In genomic region chr9:72968349-72969061, GRCm38 (mm10) we compare ENCODE assay signal across 9 mouse cellular contexts. TPM values are rescaled to one million over a fixed set of nuclear protein-coding genes. Genes with fewer than 3 reads are reported as not detected.
DNase-seq lines count a peak whose midpoint lies in the region; ATAC-seq and TF ChIP-seq lines count a peak whose summit lies in the region.
"Had no signal": no experiment of that assay in that cellular context is flagged by ENCODE, and none has a peak within 500 bp of the region (broad histone marks: within the 10 kb centered on the region; RNA-seq: fewer than 3 reads in every experiment).

No protein-coding gene starts in this region.

- H3K9me3 ChIP-seq in kidney, embryonic 15.5 days (replicated peaks) = no peaks in the 10 kb centered on the region
- H3K9me3 ChIP-seq in liver, embryonic 11.5 days (ENCODE audit: control insufficient read depth, low read length) = no peaks in the 10 kb centered on the region
- no peaks in the 10 kb centered on the region for H3K9me3 ChIP-seq in neural tube, embryonic 13.5 days
- H3K9me3 ChIP-seq: embryonic facial prominence, embryonic 12.5 days had no signal

- H3K4me2 ChIP-seq in kidney, embryonic 15.5 days = 0 out of 2 replicates have a peak overlapping the region, but pooled peaks have one; percentile 19
- H3K4me2 ChIP-seq in liver, embryonic 11.5 days = no peak overlapping the region
- H3K4me2 ChIP-seq in neural tube, embryonic 13.5 days = no peak overlapping the region
- H3K4me2 ChIP-seq: embryonic facial prominence, embryonic 12.5 days had no signal

- peak; percentile 40; the same call in 1 of the 2 replicates for TF ChIP-seq CTCF in testis, adult 2 months (IDR thresholded peaks at IDR 0.05; ENCODE audit: control insufficient read depth, insufficient read depth, insufficient replicate concordance, low read depth, low read length)
- TF ChIP-seq CTCF in heart, adult 2 months (IDR thresholded peaks at IDR 0.05) = peak; percentile 74

- no peak overlapping the region for H3K9ac ChIP-seq in heart, adult 2 months (ENCODE audit: low read depth, low read length)
- no peak overlapping the region for H3K9ac ChIP-seq in kidney, embryonic 15.5 days
- no peak overlapping the region for H3K9ac ChIP-seq in liver, embryonic 11.5 days (ENCODE audit: low read depth, low read length)
- H3K9ac ChIP-seq in neural tube, embryonic 13.5 days = 0 out of 2 replicates have a peak overlapping the region, but pooled peaks have one; percentile 1
- H3K9ac ChIP-seq: embryonic facial prominence, embryonic 12.5 days had no signal

- H3K79me2 ChIP-seq in heart, adult 2 months (replicated peaks; ENCODE audit: control insufficient read depth, insufficient read depth, low read length) = no peaks in the 10 kb centered on the region

- intact Hi-C loops in heart, adult 2 months (cut with DNase I) = loop anchor here (2.0 to 5.0 kb wide), 2 partner anchors 74 to 122 kb away; partner anchors contain the start of genes Pigb and Rab27a

- DNase-seq in testis, postnatal 14 days (ENCODE audit: low spot score) = no peak
- DNase-seq in cerebellum, adult 9-10 months = peak; percentile 77
- peak; percentile 30 to 40 for DNase-seq in heart, adult 2 months
- DNase-seq in liver, embryonic 11.5 days (ENCODE audit: low spot score) = no peak
- DNase-seq in thymus, postnatal 25 days = peak; percentile 63

- no peak overlapping the region for H3K27ac ChIP-seq in testis, adult 2 months (ENCODE audit: control insufficient read depth, insufficient read depth, low read depth, low read length)
- H3K27ac ChIP-seq in heart, adult 2 months = no peak overlapping the region
- no peak overlapping the region for H3K27ac ChIP-seq in kidney, embryonic 15.5 days
- H3K27ac ChIP-seq in liver, embryonic 11.5 days (ENCODE audit: low read depth, low read length) = no peak overlapping the region
- no peak overlapping the region for H3K27ac ChIP-seq in neural tube, embryonic 13.5 days (replicated peaks)
- H3K27ac ChIP-seq: embryonic facial prominence, embryonic 12.5 days had no signal

- H3K27me3 ChIP-seq in testis, adult 2 months (ENCODE audit: control insufficient read depth, insufficient read depth, low read length) = no peaks in the 10 kb centered on the region
- no peaks in the 10 kb centered on the region for H3K27me3 ChIP-seq in heart, adult 2 months (ENCODE audit: control insufficient read depth, insufficient read depth, low read length)
- H3K27me3 ChIP-seq in kidney, embryonic 15.5 days = no peaks in the 10 kb centered on the region
- H3K27me3 ChIP-seq in liver, embryonic 11.5 days (replicated peaks; ENCODE audit: control insufficient read depth, insufficient read depth, low read length) = no peaks in the 10 kb centered on the region
- H3K27me3 ChIP-seq in neural tube, embryonic 13.5 days = no peaks in the 10 kb centered on the region
- H3K27me3 ChIP-seq: embryonic facial prominence, embryonic 12.5 days had no signal

- H3K36me3 ChIP-seq in testis, adult 2 months (ENCODE audit: control insufficient read depth, insufficient read depth, low read length) = no peaks in the 10 kb centered on the region; the same call in 1 of the 2 replicates
- no peaks in the 10 kb centered on the region for H3K36me3 ChIP-seq in heart, adult 2 months (ENCODE audit: control insufficient read depth, insufficient read depth, low read length)
- no peaks in the 10 kb centered on the region for H3K36me3 ChIP-seq in kidney, embryonic 15.5 days
- no peaks in the 10 kb centered on the region for H3K36me3 ChIP-seq in liver, embryonic 11.5 days (ENCODE audit: control insufficient read depth, insufficient read depth, low read length)
- no peaks in the 10 kb centered on the region for H3K36me3 ChIP-seq in neural tube, embryonic 13.5 days
- H3K36me3 ChIP-seq: embryonic facial prominence, embryonic 12.5 days had no signal

- WGBS in heart, adult 2 months = 23% methylated on average over 11 of the region's 11 CpGs
- 34% methylated on average over 11 of the region's 11 CpGs for WGBS in kidney, embryonic 15.5 days
- WGBS in liver, embryonic 11.5 days = 35% methylated on average over 11 of the region's 11 CpGs
- 37% methylated on average over 11 of the region's 11 CpGs for WGBS in neural tube, embryonic 13.5 days

- ATAC-seq in kidney, embryonic 15.5 days (replicated peaks; ENCODE audit: low FRiP score) = peak; percentile 60
- ATAC-seq in liver, embryonic 11.5 days (replicated peaks; ENCODE audit: low FRiP score) = peak; percentile 43; the same call in 1 of the 2 replicates
- peak; percentile 74; the same call in 1 of the 2 replicates for ATAC-seq in neural tube, embryonic 13.5 days (ENCODE audit: low read depth)

- TF ChIP-seq EP300 in heart, adult 2 months (IDR thresholded peaks at IDR 0.05; ENCODE audit: insufficient read depth, low read depth, low read length) = 0 out of 2 replicates have a peak, but pooled peaks have one; percentile 18

- H3K4me3 ChIP-seq in testis, adult 2 months (ENCODE audit: control insufficient read depth, low read depth, low read length) = no peak overlapping the region
- H3K4me3 ChIP-seq in heart, adult 2 months = no peak overlapping the region
- no peak overlapping the region for H3K4me3 ChIP-seq in kidney, embryonic 15.5 days (replicated peaks)
- no peak overlapping the region for H3K4me3 ChIP-seq in liver, embryonic 11.5 days (ENCODE audit: low read depth, low read length)
- H3K4me3 ChIP-seq in neural tube, embryonic 13.5 days = no peak overlapping the region
- H3K4me3 ChIP-seq: embryonic facial prominence, embryonic 12.5 days had no signal

- no peaks in the 10 kb centered on the region for H3K4me1 ChIP-seq in testis, adult 2 months (ENCODE audit: control insufficient read depth, insufficient read depth, low read length)
- no peaks in the 10 kb centered on the region for H3K4me1 ChIP-seq in heart, adult 2 months (ENCODE audit: control insufficient read depth, insufficient read depth, low read length)
- H3K4me1 ChIP-seq in kidney, embryonic 15.5 days = no peaks in the 10 kb centered on the region
- no peaks in the 10 kb centered on the region for H3K4me1 ChIP-seq in liver, embryonic 11.5 days (replicated peaks; ENCODE audit: control insufficient read depth, insufficient read depth, low read length)
- no peaks in the 10 kb centered on the region for H3K4me1 ChIP-seq in neural tube, embryonic 13.5 days (replicated peaks)
- H3K4me1 ChIP-seq: embryonic facial prominence, embryonic 12.5 days had no signal

- no peak for TF ChIP-seq POLR2A in testis, adult 2 months (IDR thresholded peaks at IDR 0.05; ENCODE audit: control insufficient read depth, low read depth, low read length)
- no peak for TF ChIP-seq POLR2A in heart, adult 2 months (IDR thresholded peaks at IDR 0.05; ENCODE audit: insufficient read depth, low read depth, low read length)

RNA-seq across cellular contexts. Expression of gene Gm44503, which starts 9.9 kb away (rescaled TPM):
- polyA plus RNA-seq in testis, adult 2 months (2012; rRNA removed) = not detected in 2 replicates
- total RNA-seq in heart, adult 2 months (2021) = under 1 TPM; 0.31 to 0.34 TPM
- polyA plus RNA-seq in heart, adult 2 months (2012; rRNA removed) = not detected in 2 replicates
- not detected in 2 replicates for polyA plus RNA-seq in kidney, embryonic 15.5 days (2015; fragmentation: Nextera tagmentation; extraction: Ambion mirVana)
- not detected in 2 replicates for polyA plus RNA-seq in liver, embryonic 11.5 days (2014; fragmentation: Nextera tagmentation; extraction: Ambion mirVana)
- not detected in 2 replicates for polyA plus RNA-seq in neural tube, embryonic 13.5 days (2015; fragmentation: Nextera tagmentation; extraction: Ambion mirVana)
- polyA plus RNA-seq: embryonic facial prominence, embryonic 12.5 days had no signal

RNA-seq across cellular contexts. Expression of gene Dyx1c1, which starts 9.9 kb away (rescaled TPM):
- 13.2 and 13.5 TPM in 2 replicates for polyA plus RNA-seq in testis, adult 2 months (2012; rRNA removed)
- total RNA-seq in heart, adult 2 months (2021) = under 1 TPM; 0.18 to 0.52 TPM
- 0.39 and 0.59 TPM in 2 replicates for polyA plus RNA-seq in heart, adult 2 months (2012; rRNA removed)
- polyA plus RNA-seq in kidney, embryonic 15.5 days (2015; fragmentation: Nextera tagmentation; extraction: Ambion mirVana) = 1.9 and 2.8 TPM in 2 replicates
- polyA plus RNA-seq in liver, embryonic 11.5 days (2014; fragmentation: Nextera tagmentation; extraction: Ambion mirVana) = 0.70 and 0.77 TPM in 2 replicates
- polyA plus RNA-seq in neural tube, embryonic 13.5 days (2015; fragmentation: Nextera tagmentation; extraction: Ambion mirVana) = 2.4 and 2.7 TPM in 2 replicates

RNA-seq across cellular contexts. Expression of gene Ccpg1os, which starts 16.7 kb away (rescaled TPM):
- 250 and 293 TPM in 2 replicates for polyA plus RNA-seq in testis, adult 2 months (2012; rRNA removed)
- total RNA-seq in heart, adult 2 months (2021) = 1 to 10 TPM; 6.1 to 8.3 TPM
- polyA plus RNA-seq in heart, adult 2 months (2012; rRNA removed) = 7.5 and 10.1 TPM in 2 replicates
- 20.6 and 22.8 TPM in 2 replicates for polyA plus RNA-seq in kidney, embryonic 15.5 days (2015; fragmentation: Nextera tagmentation; extraction: Ambion mirVana)
- 6.9 and 7.3 TPM in 2 replicates for polyA plus RNA-seq in liver, embryonic 11.5 days (2014; fragmentation: Nextera tagmentation; extraction: Ambion mirVana)
- 25.9 and 28.5 TPM in 2 replicates for polyA plus RNA-seq in neural tube, embryonic 13.5 days (2015; fragmentation: Nextera tagmentation; extraction: Ambion mirVana)

RNA-seq across cellular contexts. Expression of gene Ccpg1, which starts 16.7 kb away (rescaled TPM):
- 30.0 and 38.9 TPM in 2 replicates for polyA plus RNA-seq in testis, adult 2 months (2012; rRNA removed)
- 100 to 1,000 TPM in 1 of 2 experiments, 10 to 100 TPM in 1; 86.5 to 108 TPM for total RNA-seq in heart, adult 2 months (2021)
- 15.5 and 28.3 TPM in 2 replicates for polyA plus RNA-seq in heart, adult 2 months (2012; rRNA removed)
- 34.7 and 36.6 TPM in 2 replicates for polyA plus RNA-seq in kidney, embryonic 15.5 days (2015; fragmentation: Nextera tagmentation; extraction: Ambion mirVana)
- polyA plus RNA-seq in liver, embryonic 11.5 days (2014; fragmentation: Nextera tagmentation; extraction: Ambion mirVana) = 14.8 and 18.9 TPM in 2 replicates
- 44.5 and 45.9 TPM in 2 replicates for polyA plus RNA-seq in neural tube, embryonic 13.5 days (2015; fragmentation: Nextera tagmentation; extraction: Ambion mirVana)

RNA-seq across cellular contexts. Expression of gene Pygo1, which starts 43.1 kb away (rescaled TPM):
- 0.32 and 0.52 TPM in 2 replicates for polyA plus RNA-seq in testis, adult 2 months (2012; rRNA removed)
- total RNA-seq in heart, adult 2 months (2021) = 10 to 100 TPM; 13.6 to 16.0 TPM
- 3.3 and 7.3 TPM in 2 replicates for polyA plus RNA-seq in heart, adult 2 months (2012; rRNA removed)
- 5.4 TPM in 2 replicates for polyA plus RNA-seq in kidney, embryonic 15.5 days (2015; fragmentation: Nextera tagmentation; extraction: Ambion mirVana)
- polyA plus RNA-seq in liver, embryonic 11.5 days (2014; fragmentation: Nextera tagmentation; extraction: Ambion mirVana) = 1.7 and 1.8 TPM in 2 replicates
- 12.4 and 13.5 TPM in 2 replicates for polyA plus RNA-seq in neural tube, embryonic 13.5 days (2015; fragmentation: Nextera tagmentation; extraction: Ambion mirVana)

Comparison
In these comparisons a context has a peak if more than half of its experiments do, and no peak if none do; other contexts are left out.
1. DNase-seq: peak in cerebellum, adult 9-10 months (single experiment), heart, adult 2 months (2 of 2) and thymus, postnatal 25 days (single experiment); none in testis, postnatal 14 days (single experiment) and liver, embryonic 11.5 days (single experiment).
2. Peak in every context shown above with its lines, with median percentiles within 50 percentile points of each other: ATAC-seq.